17 mouse cellular contexts compared by ENCODE assay signal in the genomic region with DNA sequence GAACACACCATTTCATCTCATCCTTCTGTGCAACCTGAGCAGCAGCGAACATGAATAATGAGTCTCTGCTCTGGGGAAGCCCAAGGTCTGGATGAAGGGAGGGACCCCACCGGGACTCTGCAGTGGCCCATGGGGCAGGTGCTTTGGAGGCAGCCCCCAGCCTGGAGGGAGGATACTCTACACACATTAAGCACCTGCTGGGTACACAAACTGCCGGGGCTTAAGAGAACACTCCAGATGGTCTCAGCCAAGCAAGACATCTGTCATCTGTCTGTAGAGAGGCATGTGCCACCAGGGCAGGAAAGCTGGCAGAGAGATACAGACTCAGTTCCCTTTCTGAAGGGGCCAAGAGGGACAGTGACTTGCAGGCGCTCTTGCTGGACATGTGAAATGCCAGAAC. TPM values are rescaled to one million over a fixed set of nuclear protein-coding genes. Genes with fewer than 3 reads are reported as not detected.
DNase-seq lines count a peak whose midpoint lies in the region; ATAC-seq and TF ChIP-seq lines count a peak whose summit lies in the region.
"Had no signal": no experiment of that assay in that cellular context is flagged by ENCODE, and none has a peak within 500 bp of the region (broad histone marks: within the 10 kb centered on the region; RNA-seq: fewer than 3 reads in every experiment).

No protein-coding gene starts in this region.

- ATAC-seq in embryonic facial prominence, embryonic 14.5 days (ENCODE audit: low read depth) = peak; percentile 77; the same call in 1 of the 2 replicates
- no peak for ATAC-seq in midbrain, postnatal 0 days (ENCODE audit: low FRiP score)

- H3K27ac ChIP-seq in embryonic facial prominence, embryonic 14.5 days (replicated peaks; ENCODE audit: low read depth, low read length) = no peak overlapping the region
- H3K27ac ChIP-seq in embryonic facial prominence, embryonic 10.5 days (replicated peaks) = no peak overlapping the region
- H3K27ac ChIP-seq in midbrain, postnatal 0 days (ENCODE audit: low read depth, low read length) = no peak overlapping the region
- H3K27ac ChIP-seq in heart, embryonic 10.5 days = no peak overlapping the region
- H3K27ac ChIP-seq: hindbrain, embryonic 15.5 days; left cerebral cortex, adult 2 months; lung, embryonic 15.5 days; neural tube, embryonic 12.5 days had no signal

- no peak overlapping the region for H3K4me3 ChIP-seq in embryonic facial prominence, embryonic 14.5 days (ENCODE audit: low read depth, low read length)
- H3K4me3 ChIP-seq in embryonic facial prominence, embryonic 10.5 days = no peak overlapping the region
- H3K4me3 ChIP-seq in midbrain, postnatal 0 days (ENCODE audit: low read depth, low read length) = no peak overlapping the region
- H3K4me3 ChIP-seq in heart, embryonic 10.5 days = no peak overlapping the region
- H3K4me3 ChIP-seq: erythroblast, embryonic 14.5 days; hindbrain, embryonic 15.5 days; left cerebral cortex, adult 2 months; lung, embryonic 15.5 days; neural tube, embryonic 12.5 days had no signal

- no peak for TF ChIP-seq CTCF in midbrain, postnatal 0 days (IDR thresholded peaks at IDR 0.05)

- no peak for DNase-seq in embryonic facial prominence, embryonic 14.5 days (ENCODE audit: low spot score)
- DNase-seq in embryonic facial prominence, embryonic 10.5 days (ENCODE audit: low spot score) = no peak
- peak; percentile 59 for DNase-seq in retina, postnatal 1 day
- DNase-seq in retina, embryonic 14.5 days (ENCODE audit: low spot score) = no peak
- peak; percentile 67 for DNase-seq in layer of hippocampus, adult 11-12 months (ENCODE audit: low spot score)
- peak; percentile 71 for DNase-seq in midbrain, postnatal 0 days (ENCODE audit: low spot score)
- DNase-seq in adrenal gland, postnatal 10 days = no peak
- DNase-seq in heart, embryonic 10.5 days (ENCODE audit: low spot score) = no peak
- DNase-seq: B cell, adult 2 months; gastrocnemius, postnatal 14 days; thymus, postnatal 14 days had no signal

- no peaks in the 10 kb centered on the region for H3K4me1 ChIP-seq in embryonic facial prominence, embryonic 14.5 days (ENCODE audit: control insufficient read depth, insufficient read depth, low read length)
- H3K4me1 ChIP-seq in embryonic facial prominence, embryonic 10.5 days = no peaks in the 10 kb centered on the region
- H3K4me1 ChIP-seq in midbrain, postnatal 0 days (ENCODE audit: insufficient read depth, low read length) = no peaks in the 10 kb centered on the region
- no peaks in the 10 kb centered on the region for H3K4me1 ChIP-seq in heart, embryonic 10.5 days
- H3K4me1 ChIP-seq: hindbrain, embryonic 15.5 days; lung, embryonic 15.5 days had no signal

- H3K9me3 ChIP-seq in embryonic facial prominence, embryonic 14.5 days (ENCODE audit: control insufficient read depth, low read length) = no peaks in the 10 kb centered on the region
- no peaks in the 10 kb centered on the region for H3K9me3 ChIP-seq in embryonic facial prominence, embryonic 10.5 days
- H3K9me3 ChIP-seq in midbrain, postnatal 0 days (ENCODE audit: low read length) = no peaks in the 10 kb centered on the region
- no peaks in the 10 kb centered on the region for H3K9me3 ChIP-seq in heart, embryonic 10.5 days
- H3K9me3 ChIP-seq: hindbrain, embryonic 15.5 days; lung, embryonic 15.5 days; neural tube, embryonic 12.5 days had no signal

- 73% methylated on average over 4 of the region's 4 CpGs for WGBS in embryonic facial prominence, embryonic 14.5 days
- 81% methylated on average over 4 of the region's 4 CpGs for WGBS in embryonic facial prominence, embryonic 10.5 days
- WGBS in midbrain, postnatal 0 days = 63% methylated on average over 4 of the region's 4 CpGs
- WGBS in heart, embryonic 10.5 days = 71% methylated on average over 4 of the region's 4 CpGs

- no peak overlapping the region for H3K4me2 ChIP-seq in embryonic facial prominence, embryonic 14.5 days (ENCODE audit: low read depth, low read length)
- H3K4me2 ChIP-seq in midbrain, postnatal 0 days (ENCODE audit: low read depth, low read length, poor library complexity, severe bottlenecking) = no peak overlapping the region
- H3K4me2 ChIP-seq: heart, embryonic 11.5 days; hindbrain, embryonic 15.5 days; lung, embryonic 15.5 days; neural tube, embryonic 12.5 days had no signal

- H3K9ac ChIP-seq in embryonic facial prominence, embryonic 14.5 days (ENCODE audit: low read depth, low read length) = no peak overlapping the region
- no peak overlapping the region for H3K9ac ChIP-seq in midbrain, postnatal 0 days (replicated peaks; ENCODE audit: low read length, poor library complexity, severe bottlenecking)
- H3K9ac ChIP-seq: hindbrain, embryonic 15.5 days; lung, embryonic 15.5 days; neural tube, embryonic 12.5 days had no signal

- no peaks in the 10 kb centered on the region for H3K36me3 ChIP-seq in embryonic facial prominence, embryonic 14.5 days (ENCODE audit: control insufficient read depth, insufficient read depth, low read length)
- no peaks in the 10 kb centered on the region for H3K36me3 ChIP-seq in embryonic facial prominence, embryonic 10.5 days (replicated peaks)
- no peaks in the 10 kb centered on the region for H3K36me3 ChIP-seq in midbrain, postnatal 0 days (ENCODE audit: insufficient read depth, low read length)
- H3K36me3 ChIP-seq in heart, embryonic 10.5 days = no peaks in the 10 kb centered on the region
- H3K36me3 ChIP-seq: hindbrain, embryonic 15.5 days; lung, embryonic 15.5 days; neural tube, embryonic 12.5 days had no signal

- no peaks in the 10 kb centered on the region for H3K27me3 ChIP-seq in embryonic facial prominence, embryonic 14.5 days (replicated peaks; ENCODE audit: control insufficient read depth, insufficient read depth, low read length)
- no peaks in the 10 kb centered on the region for H3K27me3 ChIP-seq in embryonic facial prominence, embryonic 10.5 days (replicated peaks; ENCODE audit: low read depth, poor library complexity, severe bottlenecking)
- H3K27me3 ChIP-seq in midbrain, postnatal 0 days (ENCODE audit: insufficient read depth, low read length) = no peaks in the 10 kb centered on the region
- peaks cover 5% of the 10 kb centered on the region; the same call in 1 of the 2 replicates for H3K27me3 ChIP-seq in heart, embryonic 10.5 days (ENCODE audit: insufficient read depth, poor library complexity, severe bottlenecking)
- H3K27me3 ChIP-seq: lung, embryonic 15.5 days had no signal

RNA-seq across cellular contexts. Expression of gene A430005L14Rik, which starts 27.1 kb away (rescaled TPM):
- polyA plus RNA-seq in embryonic facial prominence, embryonic 14.5 days (2014; fragmentation: Nextera tagmentation; extraction: Ambion mirVana) = 68.8 and 70.8 TPM in 2 replicates
- 114 and 118 TPM in 2 replicates for polyA plus RNA-seq in embryonic facial prominence, embryonic 10.5 days (2016; fragmentation: Nextera tagmentation; extraction: Ambion mirVana)
- total RNA-seq in midbrain, postnatal 0 days (2014; rRNA removed) = 31.3 and 38.4 TPM in 2 replicates
- polyA plus RNA-seq in midbrain, postnatal 0 days (2015; fragmentation: Nextera tagmentation; extraction: Ambion mirVana) = 46.1 and 50.4 TPM in 2 replicates
- total RNA-seq in adrenal gland, postnatal 10 days (2021) = 10 to 100 TPM; 20.4 to 22.3 TPM
- 65.1 and 85.6 TPM in 2 replicates for polyA plus RNA-seq in heart, embryonic 10.5 days (2016; fragmentation: Nextera tagmentation; extraction: Ambion mirVana)

RNA-seq across cellular contexts. Expression of gene Dffb, which starts 45.0 kb away (rescaled TPM):
- 7.3 and 10.1 TPM in 2 replicates for polyA plus RNA-seq in embryonic facial prominence, embryonic 14.5 days (2014; fragmentation: Nextera tagmentation; extraction: Ambion mirVana)
- 12.1 and 13.8 TPM in 2 replicates for polyA plus RNA-seq in embryonic facial prominence, embryonic 10.5 days (2016; fragmentation: Nextera tagmentation; extraction: Ambion mirVana)
- 19.8 and 20.8 TPM in 2 replicates for total RNA-seq in midbrain, postnatal 0 days (2014; rRNA removed)
- 9.7 and 10.1 TPM in 2 replicates for polyA plus RNA-seq in midbrain, postnatal 0 days (2015; fragmentation: Nextera tagmentation; extraction: Ambion mirVana)
- 1 to 10 TPM; 5.2 to 8.0 TPM for total RNA-seq in adrenal gland, postnatal 10 days (2021)
- polyA plus RNA-seq in heart, embryonic 10.5 days (2016; fragmentation: Nextera tagmentation; extraction: Ambion mirVana) = 7.8 and 9.3 TPM in 2 replicates

RNA-seq across cellular contexts. Expression of gene Cep104, which starts 45.1 kb away (rescaled TPM):
- polyA plus RNA-seq in embryonic facial prominence, embryonic 14.5 days (2014; fragmentation: Nextera tagmentation; extraction: Ambion mirVana) = 14.2 and 15.2 TPM in 2 replicates
- polyA plus RNA-seq in embryonic facial prominence, embryonic 10.5 days (2016; fragmentation: Nextera tagmentation; extraction: Ambion mirVana) = 20.5 and 23.5 TPM in 2 replicates
- 9.6 and 11.6 TPM in 2 replicates for total RNA-seq in midbrain, postnatal 0 days (2014; rRNA removed)
- 11.7 and 12.0 TPM in 2 replicates for polyA plus RNA-seq in midbrain, postnatal 0 days (2015; fragmentation: Nextera tagmentation; extraction: Ambion mirVana)
- 10 to 100 TPM; 18.0 to 19.0 TPM for total RNA-seq in adrenal gland, postnatal 10 days (2021)
- 15.8 and 17.7 TPM in 2 replicates for polyA plus RNA-seq in heart, embryonic 10.5 days (2016; fragmentation: Nextera tagmentation; extraction: Ambion mirVana)

Comparison
In these comparisons a context has a peak if more than half of its experiments do, and no peak if none do; other contexts are left out.
1. DNase-seq: peak in retina, postnatal 1 day (single experiment), layer of hippocampus, adult 11-12 months (single experiment) and midbrain, postnatal 0 days (single experiment); none in embryonic facial prominence, embryonic 14.5 days (single experiment), embryonic facial prominence, embryonic 10.5 days (single experiment), retina, embryonic 14.5 days (single experiment), adrenal gland, postnatal 10 days (single experiment) and heart, embryonic 10.5 days (single experiment).